Mouse (Mus musculus) right cerebral cortex, postnatal 14 days (tissue): Measurements from ENCODE around the gene Pitx3.
A peak's percentile ranks its signal among the peaks of the same experiment; 100 is the strongest.
"Not testable (repeated sequence)": the region's sequence is repeated elsewhere in the genome, so short reads cannot be mapped to it uniquely, and the experiment has no call there.

Experiments used
- DNase-seq: peaks from one replicate; pipeline ENCODE4 v3.0.0; 2022

Gene Pitx3

GRCm38 (mm10) chr19:46147511-46148371 lies at the start of gene Pitx3:
Gene Pitx3, minus strand, starts transcription at chr19:46148326.
- no peak for DNase-seq

DNA sequence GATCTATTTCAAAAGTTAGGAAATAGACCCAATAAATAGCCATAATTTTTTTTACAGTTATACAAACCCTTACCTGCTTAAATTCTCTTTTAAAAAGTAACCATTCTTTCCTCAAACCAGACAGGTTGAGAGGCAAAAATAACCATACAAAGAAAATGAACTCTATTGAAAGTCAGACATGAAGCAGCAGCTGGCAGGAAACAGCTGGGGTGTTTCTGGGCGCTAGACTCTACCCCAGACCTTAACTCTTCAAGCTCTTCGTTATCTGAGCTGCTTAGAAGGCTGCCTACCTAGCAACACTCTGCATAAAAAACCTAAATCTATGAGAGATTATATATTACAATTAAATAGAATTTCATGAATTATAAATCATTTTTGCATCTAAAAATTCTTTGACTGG lies 39.1 kb upstream of the Pitx3 start:
- no peak for DNase-seq

DNA sequence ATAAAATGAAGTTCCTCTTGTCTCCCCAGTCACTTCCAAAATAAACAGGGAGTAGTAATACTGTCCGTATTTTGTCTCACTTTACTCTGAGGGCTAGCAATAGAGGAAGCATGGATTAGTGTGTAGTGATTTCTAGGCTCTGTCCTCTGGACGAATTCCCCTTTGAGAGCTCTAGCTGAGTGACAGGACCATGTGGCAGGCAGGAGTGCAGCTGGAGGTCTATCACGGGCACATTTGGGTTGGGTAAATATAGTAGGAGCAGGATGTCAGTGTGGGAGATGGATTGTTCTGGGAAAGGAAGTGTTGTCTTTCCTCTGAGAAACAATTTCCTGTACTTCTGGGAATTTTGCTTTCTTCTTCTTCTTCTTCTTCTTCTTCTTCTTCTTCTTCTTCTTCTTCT lies 38.5 kb upstream of the Pitx3 start:
- no peak for DNase-seq

DNA sequence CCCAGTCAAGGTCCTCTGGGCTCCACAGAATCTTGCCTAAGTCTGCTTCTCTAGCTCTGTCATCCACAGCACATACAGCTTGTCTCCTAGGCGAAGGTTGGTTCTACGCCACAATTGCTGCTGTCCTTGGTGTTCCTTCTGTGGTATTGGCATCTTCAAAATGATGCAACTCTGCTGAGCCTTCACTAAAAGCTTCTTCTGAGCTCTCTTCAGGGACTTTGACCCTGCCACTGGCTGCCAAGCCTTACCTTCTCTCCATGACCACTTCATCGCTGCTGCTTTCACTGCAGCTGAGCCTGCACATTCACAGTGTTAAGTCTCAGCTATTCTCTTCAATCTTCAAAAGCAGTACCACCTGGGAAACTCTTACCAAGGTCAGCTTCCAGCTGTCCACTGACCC lies 34.1 kb upstream of the Pitx3 start:
- no peak for DNase-seq

DNA sequence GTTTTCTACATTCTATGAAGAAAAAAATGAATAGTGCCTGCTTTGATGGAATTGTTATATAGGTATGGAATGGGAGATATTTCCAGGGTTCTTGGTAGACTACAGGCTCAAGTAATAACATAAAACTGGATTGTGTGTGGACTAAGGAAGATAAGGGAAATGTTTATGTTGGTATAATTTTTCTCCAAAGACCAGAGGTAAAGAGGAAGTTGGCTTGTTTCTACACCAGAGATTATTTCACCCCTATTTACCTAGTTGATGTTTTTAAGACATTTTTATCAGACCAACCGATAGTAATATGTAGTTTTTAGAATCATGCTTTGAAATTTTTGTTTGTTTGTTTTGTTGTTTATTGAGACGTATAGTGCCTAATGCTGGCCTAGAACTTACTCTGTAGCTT lies 32.1 kb upstream of the Pitx3 start:
- DNase-seq: no peak

- DNase-seq: no peak
These were observed 28.9 kb upstream of the Pitx3 start for GRCm38 (mm10) chr19:46177046-46177445.

DNA sequence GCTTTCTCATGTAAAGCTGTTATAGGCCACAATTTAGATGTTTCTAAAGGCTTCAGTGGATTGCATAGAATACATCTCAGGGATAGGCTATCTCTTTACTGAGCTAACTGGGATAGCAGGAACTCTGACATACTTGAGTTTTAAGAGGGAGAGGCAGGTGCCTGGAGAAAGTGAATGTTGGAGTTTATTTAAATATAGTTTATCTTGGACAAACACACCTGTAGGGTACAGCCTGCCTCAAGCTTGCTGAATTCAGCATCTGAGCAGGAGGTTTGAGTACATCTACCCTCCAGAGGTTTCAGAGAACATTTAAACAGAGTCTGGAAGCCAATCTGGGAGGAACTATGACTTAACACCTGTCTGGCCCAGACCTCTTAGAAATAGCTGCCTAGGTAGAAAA lies 27.0 kb upstream of the Pitx3 start:
- DNase-seq: no peak

GRCm38 (mm10) chr19:46172541-46172940 lies 24.4 kb upstream of the Pitx3 start:
- DNase-seq: no peak

GRCm38 (mm10) chr19:46169913-46170312 lies 21.8 kb upstream of the Pitx3 start:
- no peak for DNase-seq

GRCm38 (mm10) chr19:46169396-46169795 lies 21.3 kb upstream of the Pitx3 start:
- no peak for DNase-seq

- not testable (repeated sequence) for DNase-seq
These were observed 19.0 kb upstream of the Pitx3 start for GRCm38 (mm10) chr19:46167169-46167568.

DNA sequence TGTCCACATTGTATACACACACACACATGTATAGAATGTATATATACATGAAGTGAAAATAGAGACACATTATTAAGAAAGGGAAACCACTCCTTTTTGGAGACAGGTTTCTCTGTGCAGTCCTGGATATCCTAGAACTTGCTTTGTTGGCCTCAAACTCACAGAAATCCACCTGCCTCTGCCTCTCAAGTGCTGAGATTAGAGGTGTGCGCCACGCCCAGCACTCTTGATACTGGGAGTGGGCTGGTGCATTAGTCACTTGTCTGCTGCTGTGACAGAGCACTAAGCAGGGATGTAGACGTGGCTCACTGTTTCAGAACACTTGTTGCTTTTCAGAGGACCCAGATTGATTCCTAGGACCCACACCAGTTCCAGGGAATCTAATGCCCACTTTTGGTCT lies 17.8 kb upstream of the Pitx3 start:
- no peak for DNase-seq

- peak; percentile 89 for DNase-seq
These were observed 4.1 kb upstream of the Pitx3 start, which contains the start of gene Gbf1 for GRCm38 (mm10) chr19:46152127-46152803. Gene Gbf1, plus strand, starts transcription at chr19:46152509.

DNA sequence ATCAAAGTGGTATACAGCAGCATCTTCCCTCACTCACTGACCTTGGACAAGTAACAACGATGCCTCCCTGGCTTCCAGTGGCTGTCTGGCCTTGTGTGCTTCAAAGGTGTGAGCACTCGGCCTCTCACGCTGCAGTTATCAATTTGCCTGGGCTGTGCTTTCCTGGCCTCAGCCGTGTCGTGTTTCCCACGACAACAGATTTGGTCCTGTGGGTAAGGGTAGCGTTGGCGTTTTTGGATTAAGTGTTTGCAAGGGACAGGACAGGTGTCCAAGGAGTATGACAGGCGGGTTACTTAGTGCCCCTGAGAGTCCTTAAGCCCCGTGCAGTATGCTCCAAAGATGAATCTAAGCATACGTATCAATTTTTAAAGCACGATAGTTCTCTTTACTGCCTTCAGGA lies 965 bp upstream of the Pitx3 start:
- DNase-seq: no peak

GRCm38 (mm10) chr19:46148372-46148760 lies 240 bp upstream of the Pitx3 start:
- DNase-seq: peak; percentile 56

DNA sequence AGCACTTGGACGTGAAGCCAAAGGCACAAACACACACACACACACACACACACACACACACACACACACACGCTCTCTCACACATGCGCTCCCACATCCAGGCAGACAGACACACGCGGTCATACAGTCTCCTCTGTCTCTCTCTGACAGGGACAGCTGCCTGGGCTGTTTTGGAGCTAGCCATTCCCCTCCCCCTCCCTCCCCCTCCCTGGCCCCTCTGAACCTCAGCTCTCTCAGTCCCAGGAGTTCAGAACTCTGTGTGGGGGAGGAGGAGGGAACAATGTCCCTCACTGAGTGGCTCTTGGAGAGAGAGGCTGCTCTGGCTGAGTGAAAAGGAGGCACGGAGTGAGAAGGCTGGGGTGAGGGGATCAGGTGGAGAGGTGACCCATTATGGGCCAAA lies 7.0 kb downstream of the Pitx3 start:
- DNase-seq: no peak

DNA sequence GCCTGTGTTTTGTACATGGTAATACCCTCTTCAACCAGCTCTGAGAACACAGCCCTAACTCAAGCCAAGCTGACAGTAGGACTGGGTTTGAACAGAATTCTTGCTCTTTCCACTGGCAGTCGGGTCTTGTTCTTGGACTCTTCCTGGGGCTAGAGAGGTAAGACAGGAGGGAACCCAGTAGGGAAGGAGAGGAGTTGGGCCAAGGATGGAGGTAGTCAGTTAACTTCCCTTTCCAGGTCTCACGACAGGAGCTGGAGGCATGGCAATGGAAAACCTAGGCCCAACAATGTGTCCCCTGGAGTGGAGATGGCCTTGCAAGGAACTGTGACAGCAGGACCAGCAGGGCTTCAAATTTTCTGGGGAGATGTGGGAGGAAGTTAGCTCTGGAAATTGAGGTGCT lies 7.8 kb downstream of the Pitx3 start:
- no peak for DNase-seq

DNA sequence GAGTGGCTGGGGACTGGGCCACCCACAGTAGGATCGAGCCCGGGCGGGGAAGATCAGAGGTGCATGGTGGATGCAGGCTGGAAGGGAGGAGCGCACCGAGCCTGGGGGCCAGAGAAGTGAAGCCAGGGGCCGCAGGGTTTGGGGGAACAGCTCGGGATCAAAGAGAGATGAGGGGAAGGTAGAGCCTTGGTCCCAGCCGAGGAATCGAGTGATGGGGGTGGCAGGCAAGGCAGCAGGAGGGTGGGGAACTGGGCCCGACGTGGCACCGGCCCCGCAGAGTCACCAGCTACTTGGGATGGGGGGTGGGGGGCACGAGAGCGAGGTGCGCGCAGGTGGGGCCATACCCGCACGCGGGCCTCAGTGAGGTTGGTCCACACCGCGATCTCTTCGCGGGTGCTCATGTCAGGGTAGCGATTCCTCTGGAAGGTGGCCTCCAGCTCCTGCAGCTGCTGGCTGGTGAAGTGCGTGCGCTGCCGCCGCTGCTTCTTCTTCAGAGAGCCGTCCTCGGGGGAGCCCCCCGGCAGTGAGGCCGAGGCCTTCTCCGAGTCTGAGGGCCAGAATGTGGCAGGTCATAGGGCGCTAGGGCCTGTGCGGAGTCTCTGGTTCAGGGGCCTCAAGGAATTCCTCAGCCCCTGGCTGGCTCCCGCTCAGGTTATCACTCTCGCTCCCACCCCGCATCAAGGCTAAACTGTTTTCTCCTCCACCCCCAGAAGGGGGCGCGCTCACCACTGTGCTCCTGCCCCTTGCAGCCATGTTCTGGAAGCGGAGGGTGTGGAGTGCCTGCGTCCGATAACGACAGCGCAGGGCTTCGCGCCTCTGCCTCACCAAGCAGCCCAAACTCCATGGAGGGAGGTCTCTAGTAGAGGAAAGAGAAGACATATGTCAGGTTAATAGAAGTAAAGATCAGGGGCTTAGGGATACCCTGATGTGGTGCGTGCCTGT lies 11.2 kb downstream of the Pitx3 start:
- peak; percentile 61 for DNase-seq

DNA sequence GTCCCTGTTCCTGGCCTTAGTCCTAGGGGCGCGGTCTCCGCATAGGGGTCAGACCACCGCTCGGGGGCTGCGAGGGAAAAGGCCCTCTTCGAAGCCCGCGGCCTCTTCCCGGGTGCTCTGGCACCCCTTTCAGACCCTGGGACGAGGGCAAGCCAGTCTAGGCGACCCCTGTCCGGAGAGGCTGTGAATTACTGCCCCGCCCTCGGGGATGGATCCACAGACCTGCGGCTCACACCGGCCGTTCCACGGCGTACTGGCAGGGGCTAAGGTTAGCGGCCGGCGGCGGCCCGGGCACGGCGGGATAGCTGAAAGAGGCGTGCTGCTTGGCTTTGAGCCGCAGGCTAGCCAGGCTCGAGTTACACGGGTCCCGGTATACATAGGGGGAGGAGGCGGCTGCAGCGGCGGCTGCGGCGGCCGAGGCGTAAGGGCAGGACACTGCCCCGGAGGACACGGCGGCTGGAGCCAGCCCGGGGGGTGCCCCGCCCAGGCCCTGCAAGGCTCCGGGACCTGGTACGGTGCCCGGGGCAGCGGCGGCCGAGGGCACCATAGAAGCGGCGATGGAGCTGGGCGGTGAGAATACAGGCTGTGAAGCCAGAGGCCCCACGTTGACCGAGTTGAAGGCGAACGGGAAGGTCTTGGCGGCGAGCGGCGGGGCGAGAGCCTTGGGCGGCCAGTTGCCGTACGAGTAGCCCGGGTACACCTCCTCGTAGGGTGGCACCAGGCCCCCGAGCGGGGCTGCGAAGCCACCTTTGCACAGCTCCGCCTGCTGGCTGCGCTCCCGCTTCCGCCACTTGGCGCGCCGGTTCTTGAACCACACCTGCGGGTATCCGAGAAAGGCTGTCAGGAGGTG lies 12.1 kb downstream of the Pitx3 start:
- DNase-seq: peak; percentile 26

DNA sequence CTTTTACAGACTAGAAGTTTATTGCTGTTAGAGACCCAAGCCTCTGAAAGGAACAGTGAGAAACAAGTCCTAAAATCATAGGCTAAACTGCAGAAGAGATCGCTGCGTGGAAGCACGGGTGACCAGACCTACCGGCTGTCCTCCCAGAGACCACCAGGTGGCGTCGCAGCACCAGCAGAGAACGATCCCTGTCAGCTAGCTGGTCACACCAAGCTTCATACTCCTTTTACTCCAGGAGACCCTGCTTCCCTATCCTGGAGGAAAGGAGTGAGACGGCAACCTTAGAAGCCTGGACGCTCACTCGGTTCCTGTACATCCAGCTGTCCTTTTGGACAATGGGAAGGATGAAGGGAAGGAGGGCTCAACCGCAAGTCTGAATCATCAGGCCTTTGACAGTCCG lies 12.8 kb downstream of the Pitx3 start:
- DNase-seq: peak; percentile 96

- no peak for DNase-seq
These were observed 15.5 kb downstream of the Pitx3 start for GRCm38 (mm10) chr19:46132577-46132976.
